Mouse (Mus musculus) embryonic facial prominence, embryonic 12.5 days (tissue): ENCODE data around the gene Cbfa2t2. TPM values are rescaled to one million over a fixed set of nuclear protein-coding genes. Genes with fewer than 3 reads are reported as not detected.
"Not testable (repeated sequence)": the region's sequence is repeated elsewhere in the genome, so short reads cannot be mapped to it uniquely, and the experiment has no call there.

ENCODE experiments used
- ATAC-seq: fragments of 200-750 bp; cut with Nextera tagmentation; 2 replicates; pipeline ENCODE4 v1.8.0; 2017; ENCODE audit not compliant: insufficient number of reproducible peaks, insufficient read depth, low FRiP score, low TSS enrichment
- H3K27ac ChIP-seq: fragments of 300-500 bp; sonication (generic); 2 replicates; pipeline ENCODE4 v1.5.1; 2016; ENCODE audit warnings: mild to moderate bottlenecking
- H3K27me3 ChIP-seq: fragments of 300-500 bp; sonication (generic); 2 replicates; pipeline ENCODE4 v1.6.1; 2016; ENCODE audit warnings: mild to moderate bottlenecking, moderate library complexity
- H3K36me3 ChIP-seq: fragments of 300-500 bp; sonication (generic); 2 replicates; pipeline ENCODE4 v1.6.1; 2016; ENCODE audit warnings: mild to moderate bottlenecking
- H3K4me1 ChIP-seq: fragments of 300-500 bp; sonication (generic); 2 replicates; pipeline ENCODE4 v1.6.1; 2016
- H3K4me2 ChIP-seq: fragments of 300-500 bp; sonication (generic); replicated peaks from 2 replicates; pipeline ENCODE4 v1.6.1; 2016; ENCODE audit warnings: mild to moderate bottlenecking, moderate library complexity
- H3K4me3 ChIP-seq: fragments of 300-500 bp; sonication (generic); 2 replicates; pipeline ENCODE4 v1.5.1; 2016; ENCODE audit warnings: mild to moderate bottlenecking
- H3K9ac ChIP-seq: fragments of 300-500 bp; sonication (generic); 2 replicates; pipeline ENCODE4 v1.6.1; 2016; ENCODE audit warnings: mild to moderate bottlenecking, moderate library complexity
- H3K9me3 ChIP-seq: fragments of 300-500 bp; sonication (generic); 2 replicates; pipeline ENCODE4 v1.6.1; 2016; ENCODE audit warnings: mild to moderate bottlenecking, moderate library complexity
- WGBS: fragments of 180-500 bp; shearing (Covaris S2); methylation state at CpG from one replicate; pipeline ENCODE4 v1.1.7; 2016; 5-methylcytosine and 5-hydroxymethylcytosine counted together
- polyA plus RNA-seq: library from polyadenylated mRNA; unstranded; fragments of >200 nt; fragmentation: Nextera tagmentation; extraction: Ambion mirVana; gene quantifications from 2 replicates; pipeline ENCODE4 v1.2.1, GENCODE M21; 2016

Gene Cbfa2t2
- polyA plus RNA-seq, 1 experiment from 2014 or later, result 65.3 TPM

DNA sequence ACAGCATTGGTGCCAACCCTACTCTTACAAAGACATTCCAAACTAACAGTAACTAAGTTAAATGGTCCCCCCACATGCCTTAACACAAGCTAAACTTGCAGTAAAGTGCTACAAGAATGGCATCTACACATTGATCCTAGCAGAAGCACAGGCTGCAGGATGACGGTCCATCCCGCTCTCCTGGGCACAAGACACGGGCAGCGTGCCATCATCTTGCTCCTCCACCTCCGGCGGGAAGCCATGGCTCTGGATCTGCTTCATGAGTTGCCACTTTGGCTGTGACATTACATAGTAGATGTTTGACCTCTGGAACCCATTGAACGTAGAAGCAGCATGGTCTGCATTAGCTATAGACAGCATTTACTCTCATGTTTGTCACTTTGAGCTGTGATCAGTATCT lies 39.6 kb downstream of the Cbfa2t2 start:
- H3K36me3 ChIP-seq, result no peaks in the 10 kb centered on the region
- H3K27ac ChIP-seq, result no peak overlapping the region
- no peaks in the 10 kb centered on the region for H3K27me3 ChIP-seq
- WGBS, result 96% methylated on average over 7 of the region's 7 CpGs
- H3K9me3 ChIP-seq, result no peaks in the 10 kb centered on the region
- ATAC-seq, result no peak
- no peak overlapping the region for H3K4me3 ChIP-seq
- no peak overlapping the region for H3K4me2 ChIP-seq
- H3K9ac ChIP-seq, result no peak overlapping the region
- no peaks in the 10 kb centered on the region for H3K4me1 ChIP-seq

DNA sequence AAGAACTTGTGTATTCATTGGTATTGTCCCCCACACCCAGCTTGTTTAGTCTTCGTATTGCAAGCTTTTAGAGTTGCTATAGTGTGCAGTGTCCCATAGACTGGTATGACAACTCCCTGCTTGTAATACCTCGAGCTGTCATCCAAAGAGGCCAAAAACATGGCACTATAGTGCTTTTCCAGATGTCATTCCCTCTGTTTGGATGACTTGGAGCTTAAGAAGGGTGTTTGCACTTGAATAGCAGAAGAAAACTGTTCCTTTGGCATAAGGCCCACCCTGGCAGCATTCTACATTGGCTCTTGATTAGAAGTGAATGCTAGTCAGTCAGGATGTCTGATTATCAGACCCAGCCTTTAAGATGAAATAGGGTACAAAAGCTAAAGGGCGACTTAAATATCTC lies 40.7 kb downstream of the Cbfa2t2 start:
- no peak overlapping the region for H3K9ac ChIP-seq
- no peak overlapping the region for H3K4me2 ChIP-seq
- no peaks in the 10 kb centered on the region for H3K36me3 ChIP-seq
- 83% methylated on average over 3 of the region's 3 CpGs for WGBS
- ATAC-seq, result no peak
- H3K27ac ChIP-seq, result no peak overlapping the region
- H3K4me1 ChIP-seq, result no peaks in the 10 kb centered on the region
- no peak overlapping the region for H3K4me3 ChIP-seq
- no peaks in the 10 kb centered on the region for H3K27me3 ChIP-seq
- H3K9me3 ChIP-seq, result no peaks in the 10 kb centered on the region

DNA sequence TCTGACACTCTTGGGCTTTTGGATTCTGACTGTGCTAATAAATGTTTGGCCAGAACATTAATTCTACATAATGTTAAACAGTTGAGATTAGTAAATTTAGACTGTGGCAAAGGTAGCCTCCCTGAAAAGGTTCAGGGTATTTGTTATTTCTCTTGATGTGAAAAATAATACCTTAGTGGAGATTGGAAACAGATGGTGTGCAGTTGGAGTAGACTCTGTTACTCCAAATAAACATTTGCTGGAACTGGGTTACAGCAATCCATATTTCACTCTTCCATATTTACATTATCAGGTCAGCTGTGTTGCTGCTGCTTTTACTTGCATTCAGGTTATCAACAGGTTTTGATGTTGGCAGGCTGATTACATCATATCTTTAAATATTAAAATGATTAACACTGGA lies 55.5 kb downstream of the Cbfa2t2 start:
- no peaks in the 10 kb centered on the region for H3K36me3 ChIP-seq
- no peak overlapping the region for H3K27ac ChIP-seq
- H3K9me3 ChIP-seq, result no peaks in the 10 kb centered on the region
- no peak overlapping the region for H3K9ac ChIP-seq
- no peak for ATAC-seq
- peaks cover 18% of the 10 kb centered on the region; the same call in 1 of the 2 replicates for H3K4me1 ChIP-seq
- H3K4me3 ChIP-seq, result no peak overlapping the region
- H3K27me3 ChIP-seq, result no peaks in the 10 kb centered on the region
- H3K4me2 ChIP-seq, result no peak overlapping the region

DNA sequence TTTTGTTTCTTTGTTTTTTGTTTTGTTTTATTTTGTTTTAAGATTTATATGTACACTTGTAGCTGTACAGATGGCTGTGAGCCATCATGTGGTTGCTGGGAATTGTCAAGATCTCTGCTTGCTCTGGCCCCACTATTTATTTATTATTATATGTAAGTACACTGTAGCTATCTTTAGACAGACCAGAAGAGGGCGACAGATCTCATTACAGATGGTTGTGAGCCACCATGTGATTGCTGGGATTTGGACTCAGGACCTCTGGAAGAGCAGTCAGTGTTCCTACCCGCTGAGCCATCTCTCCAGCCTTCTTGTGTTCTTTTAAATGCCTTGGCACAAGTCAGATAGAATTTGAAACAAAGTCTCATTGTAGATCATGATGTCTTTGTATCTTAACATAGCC lies 57.3 kb downstream of the Cbfa2t2 start:
- not testable (repeated sequence) for H3K9ac ChIP-seq, H3K27me3 ChIP-seq, H3K9me3 ChIP-seq, H3K27ac ChIP-seq, H3K36me3 ChIP-seq, H3K4me3 ChIP-seq, H3K4me2 ChIP-seq, ATAC-seq
- peaks cover 18% of the 10 kb centered on the region; the same call in 1 of the 2 replicates for H3K4me1 ChIP-seq
- WGBS, result 47% methylated on average over 2 of the region's 2 CpGs

DNA sequence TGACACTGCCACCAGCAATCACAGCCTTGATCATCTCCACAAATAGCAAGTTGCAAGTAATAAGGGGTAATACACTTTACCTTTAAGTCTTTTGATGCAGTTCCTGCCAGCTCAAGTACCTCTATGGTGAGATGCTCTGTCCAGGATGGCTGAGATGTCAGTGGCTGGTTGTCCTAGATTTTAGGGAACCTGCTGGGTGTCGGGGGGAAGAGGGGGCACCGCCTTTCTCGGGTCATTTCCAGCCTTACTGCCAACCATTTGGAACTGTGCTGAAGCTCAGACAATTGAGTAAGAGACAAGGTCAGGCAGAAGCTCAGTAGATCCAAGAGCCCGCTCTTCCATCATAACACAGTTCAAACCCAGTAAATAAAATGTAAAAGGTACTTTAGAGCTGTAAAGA lies 58.7 kb downstream of the Cbfa2t2 start:
- H3K4me1 ChIP-seq, result peaks cover 18% of the 10 kb centered on the region; the same call in 1 of the 2 replicates
- H3K27ac ChIP-seq, result no peak overlapping the region
- H3K36me3 ChIP-seq, result 0 out of 2 replicates have a peak, but pooled peaks cover 3% of the 10 kb centered on the region
- H3K27me3 ChIP-seq, result no peaks in the 10 kb centered on the region
- ATAC-seq, result no peak
- WGBS, result 92% methylated on average over 4 of the region's 4 CpGs
- no peak overlapping the region for H3K4me2 ChIP-seq
- no peaks in the 10 kb centered on the region for H3K9me3 ChIP-seq
- no peak overlapping the region for H3K9ac ChIP-seq
- no peak overlapping the region for H3K4me3 ChIP-seq

DNA sequence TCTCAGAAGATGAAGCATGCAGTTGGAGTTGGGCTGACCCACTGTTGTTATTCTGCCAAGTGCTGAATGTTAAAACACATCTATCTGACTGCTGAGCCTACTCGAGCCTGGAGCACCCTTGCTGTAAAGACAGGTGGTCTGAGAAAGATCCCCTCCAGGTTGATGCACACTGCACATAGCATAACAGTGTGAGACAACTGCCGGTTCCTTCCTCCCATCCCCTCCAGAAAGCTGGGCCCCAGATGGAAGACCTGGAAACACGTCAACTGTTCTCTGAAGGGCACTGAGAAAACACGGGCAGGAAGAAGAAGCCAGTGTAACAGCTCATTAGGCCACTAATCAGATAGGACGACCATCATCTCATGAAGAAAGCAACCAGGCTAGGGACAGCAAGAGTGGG lies 62.3 kb downstream of the Cbfa2t2 start:
- no peaks in the 10 kb centered on the region; the same call in 1 of the 2 replicates for H3K4me1 ChIP-seq
- WGBS, result 70% methylated on average over 5 of the region's 5 CpGs

DNA sequence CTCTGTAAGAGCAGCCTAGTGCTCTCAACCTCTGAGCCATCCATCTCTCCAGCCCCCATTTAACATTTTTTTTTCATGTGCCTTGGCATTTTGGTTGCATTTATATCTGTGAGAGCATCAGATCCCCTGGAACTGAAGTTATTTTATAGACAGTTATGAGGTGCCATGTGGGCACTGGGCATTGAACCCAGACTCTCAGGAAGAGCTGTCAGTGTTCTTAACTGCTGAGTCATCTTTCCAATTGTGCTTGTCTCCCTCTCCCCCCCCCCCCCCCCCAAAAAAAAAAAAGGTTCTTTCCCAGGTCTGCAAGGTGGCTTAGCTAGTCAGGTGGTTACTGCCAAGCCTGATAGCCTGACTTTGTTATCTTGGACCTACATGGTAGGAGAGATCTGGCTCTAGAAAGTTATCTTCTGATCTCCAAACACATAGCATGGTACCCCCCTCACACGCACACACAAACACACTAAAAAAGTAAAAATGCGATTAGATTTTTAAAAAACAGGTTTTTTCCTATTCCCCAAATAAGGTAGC lies 63.5 kb downstream of the Cbfa2t2 start:
- peaks cover 15% of the 10 kb centered on the region; the same call in 1 of the 2 replicates for H3K36me3 ChIP-seq
- no peaks in the 10 kb centered on the region for H3K9me3 ChIP-seq
- no peak overlapping the region for H3K4me2 ChIP-seq
- H3K27me3 ChIP-seq, result no peaks in the 10 kb centered on the region
- H3K4me3 ChIP-seq, result no peak overlapping the region
- H3K9ac ChIP-seq, result no peak overlapping the region
- WGBS, result 98% methylated on average over 2 of the region's 2 CpGs
- no peak for ATAC-seq
- no peaks in the 10 kb centered on the region; the same call in 1 of the 2 replicates for H3K4me1 ChIP-seq
- H3K27ac ChIP-seq, result no peak overlapping the region

More for the DNA sequence above, 62.3 kb downstream of the Cbfa2t2 start:
- H3K4me3 ChIP-seq, result no peak overlapping the region
- no peaks in the 10 kb centered on the region for H3K27me3 ChIP-seq
- no peak for ATAC-seq
- no peaks in the 10 kb centered on the region for H3K9me3 ChIP-seq
- no peak overlapping the region for H3K4me2 ChIP-seq
- no peak overlapping the region for H3K27ac ChIP-seq
- peaks cover 15% of the 10 kb centered on the region; the same call in 1 of the 2 replicates for H3K36me3 ChIP-seq
- no peak overlapping the region for H3K9ac ChIP-seq

DNA sequence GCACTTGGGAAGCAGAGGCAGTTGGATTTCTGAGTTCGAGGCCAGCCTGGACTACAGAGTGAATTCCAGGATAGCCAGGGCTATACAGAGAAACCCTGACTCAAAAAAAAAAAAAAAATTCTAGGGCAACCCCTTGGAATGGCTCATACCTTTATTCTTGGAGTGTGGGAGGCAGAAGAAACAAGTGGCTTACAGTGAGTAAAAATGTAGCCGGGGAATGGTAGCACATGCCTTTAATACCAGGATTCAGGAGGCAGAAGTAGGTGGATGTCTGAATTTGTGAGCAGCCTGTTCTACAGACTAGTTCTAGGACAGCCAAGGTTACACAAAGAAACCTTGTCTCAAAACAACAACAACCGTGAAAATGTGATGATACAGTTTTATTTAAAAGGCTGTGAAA lies 64.5 kb downstream of the Cbfa2t2 start:
- no peak for ATAC-seq
- Histone ChIP-seq H3K4me2 (no peak overlapping the region), H3K27ac (no peak overlapping the region), H3K4me3 (no peak overlapping the region), H3K9ac (no peak overlapping the region), H3K36me3 (peaks cover 19% of the 10 kb centered on the region), H3K9me3 (no peaks in the 10 kb centered on the region), H3K27me3 (no peaks in the 10 kb centered on the region), H3K4me1 (no peaks in the 10 kb centered on the region; the same call in 1 of the 2 replicates)
- 89% methylated on average over 3 of the region's 3 CpGs for WGBS

DNA sequence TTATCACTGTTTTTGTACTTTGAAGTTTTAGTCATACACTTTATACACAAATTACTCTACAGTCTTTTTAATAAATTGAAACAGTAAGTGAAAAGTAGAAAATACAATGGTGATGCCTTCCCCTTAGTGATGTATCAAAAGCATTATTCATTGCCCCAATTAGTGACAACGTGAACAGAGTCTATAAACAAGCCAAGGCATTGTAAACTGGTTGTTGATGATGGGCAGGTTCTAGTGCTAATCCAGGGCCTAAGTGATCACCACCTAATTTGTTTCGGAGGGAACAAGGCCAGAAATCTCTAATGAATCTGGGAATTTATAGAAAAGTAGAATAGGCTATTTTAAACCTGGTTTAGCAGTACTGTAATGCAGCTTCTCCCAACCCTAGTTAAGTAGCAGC lies 70.8 kb downstream of the Cbfa2t2 start:
- no peak for ATAC-seq

DNA sequence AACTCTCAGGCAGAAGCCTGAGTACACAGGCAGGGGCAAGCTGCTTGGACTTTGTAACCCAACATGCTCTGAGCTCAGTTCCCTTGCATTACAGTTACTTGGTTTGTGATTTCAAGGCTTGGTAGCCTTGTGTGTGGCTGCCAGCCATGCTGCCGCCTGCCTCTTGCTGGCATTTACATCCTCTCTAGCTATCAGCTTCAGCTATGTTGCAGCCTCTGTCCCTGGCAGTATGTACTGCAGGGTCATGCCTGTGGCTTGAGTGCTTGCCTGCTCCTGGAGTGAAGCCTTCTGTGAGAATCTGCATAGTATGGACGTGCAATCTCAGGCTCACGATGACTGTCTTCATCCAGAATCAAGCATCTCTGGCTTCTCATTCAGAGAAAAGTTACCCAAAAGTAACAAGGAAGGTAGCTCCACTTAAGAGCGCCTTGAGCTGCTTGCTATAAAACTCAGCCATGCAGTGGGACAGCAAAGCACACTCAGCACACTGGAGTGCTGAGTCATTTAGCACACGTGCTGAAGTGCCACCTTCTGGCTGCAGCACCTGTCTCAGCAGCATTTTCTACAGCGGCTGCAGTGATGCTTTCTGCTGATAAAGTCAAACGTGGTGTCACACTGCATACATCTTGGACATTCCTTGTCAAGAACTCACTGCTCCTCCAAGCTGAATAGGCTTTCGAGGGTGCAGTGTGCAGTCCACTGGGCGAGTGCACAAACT lies 71.4 kb downstream of the Cbfa2t2 start:
- H3K36me3 ChIP-seq, result peaks cover 29% of the 10 kb centered on the region
- WGBS, result 77% methylated on average over 9 of the region's 9 CpGs
- H3K9me3 ChIP-seq, result no peaks in the 10 kb centered on the region
- H3K4me2 ChIP-seq, result no peak overlapping the region
- no peaks in the 10 kb centered on the region for H3K4me1 ChIP-seq
- no peak overlapping the region for H3K27ac ChIP-seq
- H3K4me3 ChIP-seq, result no peak overlapping the region
- ATAC-seq, result no peak
- no peak overlapping the region for H3K9ac ChIP-seq
- H3K27me3 ChIP-seq, result no peaks in the 10 kb centered on the region

More for the DNA sequence above, 70.8 kb downstream of the Cbfa2t2 start:
- Histone ChIP-seq H3K9ac (no peak overlapping the region), H3K4me2 (no peak overlapping the region), H3K27ac (no peak overlapping the region), H3K27me3 (no peaks in the 10 kb centered on the region), H3K4me3 (no peak overlapping the region), H3K4me1 (no peaks in the 10 kb centered on the region), H3K9me3 (no peaks in the 10 kb centered on the region), H3K36me3 (peaks cover 26% of the 10 kb centered on the region)
- 86% methylated on average over 2 of the region's 2 CpGs for WGBS

DNA sequence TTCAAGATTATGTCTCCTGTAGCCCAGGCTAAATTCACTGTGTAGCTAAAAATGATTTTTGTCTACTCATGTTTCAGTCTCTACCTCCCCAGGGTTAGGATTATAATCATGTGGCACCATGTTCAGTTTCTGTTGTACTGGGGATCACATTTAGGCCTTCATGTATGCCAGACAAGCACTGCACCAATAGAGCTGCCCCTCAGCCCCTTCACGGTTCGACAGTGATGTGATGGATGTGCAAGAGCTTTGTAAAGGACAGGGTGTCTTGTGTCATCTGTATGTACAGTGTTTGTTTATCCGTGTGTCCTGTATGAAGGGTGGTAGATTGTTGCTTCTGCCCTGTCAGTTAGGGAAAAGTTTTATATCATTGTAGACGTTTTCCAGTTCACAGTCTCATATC lies 72.2 kb downstream of the Cbfa2t2 start:
- H3K27me3 ChIP-seq, result no peaks in the 10 kb centered on the region
- H3K9ac ChIP-seq, result no peak overlapping the region
- no peak overlapping the region for H3K27ac ChIP-seq
- 88% methylated on average over 4 of the region's 4 CpGs for WGBS
- no peaks in the 10 kb centered on the region for H3K4me1 ChIP-seq
- no peaks in the 10 kb centered on the region for H3K9me3 ChIP-seq
- H3K4me2 ChIP-seq, result no peak overlapping the region
- no peak for ATAC-seq
- peaks cover 29% of the 10 kb centered on the region for H3K36me3 ChIP-seq
- no peak overlapping the region for H3K4me3 ChIP-seq

DNA sequence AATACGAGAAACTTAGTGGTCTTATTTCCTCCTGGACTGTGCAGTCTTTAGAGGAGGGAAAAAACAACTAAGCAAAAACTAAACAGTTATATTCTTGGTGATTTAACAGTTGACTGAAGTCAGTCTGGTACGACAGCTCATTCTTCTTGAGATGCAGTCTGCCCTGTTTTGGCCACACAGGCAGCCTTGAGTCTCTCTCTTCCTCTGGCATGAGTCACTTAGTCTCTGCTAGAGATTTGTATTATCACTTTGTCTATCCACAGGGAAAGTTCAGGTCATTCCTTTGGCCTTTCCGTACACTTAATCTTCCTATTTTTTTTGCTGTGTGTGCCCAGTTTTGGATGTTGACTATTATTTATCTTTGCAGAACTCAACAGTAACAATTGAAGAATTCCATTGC lies 73.9 kb downstream of the Cbfa2t2 start:
- H3K27me3 ChIP-seq, result no peaks in the 10 kb centered on the region
- H3K36me3 ChIP-seq, result peaks cover 29% of the 10 kb centered on the region
- no peak overlapping the region for H3K4me2 ChIP-seq
- H3K4me1 ChIP-seq, result no peaks in the 10 kb centered on the region
- no peak overlapping the region for H3K27ac ChIP-seq
- no peak overlapping the region for H3K4me3 ChIP-seq
- 90% methylated on average over 3 of the region's 3 CpGs for WGBS
- H3K9ac ChIP-seq, result no peak overlapping the region
- no peaks in the 10 kb centered on the region for H3K9me3 ChIP-seq
- ATAC-seq, result no peak
